Mouse (Mus musculus): ENCODE measurements around the gene Prr13.

The Prr13 gene

GRCm38 (mm10) chr15:102458904-102459317, at the start of gene Prr13:
Gene Prr13, plus strand, starts transcription at chr15:102459028.
- DNase-seq (ENCODE audit: low spot score in 2 of 2): peak; percentile 64 to 83

- DNase-seq (ENCODE audit: low spot score in 2 of 2): no peak
These were observed 49.5 kb upstream of the Prr13 start for GRCm38 (mm10) chr15:102409286-102409685.

- no peak for DNase-seq (ENCODE audit: low spot score in 2 of 2)
These were observed 47.8 kb upstream of the Prr13 start for GRCm38 (mm10) chr15:102411077-102411476.

- DNase-seq (ENCODE audit: low spot score in 2 of 2): no peak
These were observed 45.1 kb upstream of the Prr13 start for GRCm38 (mm10) chr15:102413687-102414086.

- no peak for DNase-seq (ENCODE audit: low spot score in 2 of 2)
These were observed 41.3 kb upstream of the Prr13 start for GRCm38 (mm10) chr15:102417524-102417923.

DNA sequence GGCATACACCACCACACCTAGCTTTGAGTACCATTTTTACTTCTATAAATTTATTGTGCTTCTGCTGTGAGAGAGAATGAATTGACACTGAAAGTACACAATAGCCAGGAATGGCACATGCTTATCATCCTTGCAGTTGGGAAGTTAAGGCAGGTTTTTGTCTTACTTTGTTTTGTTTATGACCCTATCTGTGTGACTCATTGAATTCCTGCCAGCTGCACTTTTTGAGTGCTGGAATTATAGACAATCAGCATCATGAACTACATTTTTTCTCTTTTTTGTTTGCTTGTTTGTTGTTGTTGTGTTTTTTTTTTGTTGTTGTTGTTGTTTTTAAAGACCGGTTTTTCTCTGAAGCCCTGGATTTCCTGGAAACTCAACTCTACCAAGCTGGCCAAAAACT, 37.8 kb upstream of the Prr13 start:
- DNase-seq (ENCODE audit: low spot score in 2 of 2): no peak

DNA sequence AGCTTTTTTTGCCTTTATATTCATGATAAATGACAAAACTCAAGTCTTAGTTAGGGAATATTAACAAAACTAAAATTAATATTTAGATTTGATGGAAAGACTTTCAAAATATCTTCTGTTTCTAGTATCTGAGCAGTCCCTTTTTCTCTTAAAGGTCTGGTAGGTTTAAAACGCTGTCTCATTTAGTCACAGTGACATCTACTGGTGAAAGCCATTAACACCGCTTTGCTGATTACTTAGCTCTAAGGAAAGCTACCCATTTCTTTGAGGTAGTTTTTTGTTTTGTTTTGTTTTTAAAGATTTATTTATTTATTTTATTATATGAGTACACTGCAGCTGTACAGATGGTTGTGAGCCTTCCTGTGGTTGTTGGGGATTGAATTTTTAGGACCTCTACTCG, 37.4 kb upstream of the Prr13 start:
- DNase-seq (ENCODE audit: low spot score in 2 of 2): peak in 1 of 2 experiments; percentile 31

GRCm38 (mm10) chr15:102423602-102424240, 35.1 kb upstream of the Prr13 start:
- no peak for DNase-seq (ENCODE audit: low spot score in 2 of 2)

- no peak for DNase-seq (ENCODE audit: low spot score in 2 of 2)
These were observed 34.2 kb upstream of the Prr13 start for GRCm38 (mm10) chr15:102424657-102425056.

DNA sequence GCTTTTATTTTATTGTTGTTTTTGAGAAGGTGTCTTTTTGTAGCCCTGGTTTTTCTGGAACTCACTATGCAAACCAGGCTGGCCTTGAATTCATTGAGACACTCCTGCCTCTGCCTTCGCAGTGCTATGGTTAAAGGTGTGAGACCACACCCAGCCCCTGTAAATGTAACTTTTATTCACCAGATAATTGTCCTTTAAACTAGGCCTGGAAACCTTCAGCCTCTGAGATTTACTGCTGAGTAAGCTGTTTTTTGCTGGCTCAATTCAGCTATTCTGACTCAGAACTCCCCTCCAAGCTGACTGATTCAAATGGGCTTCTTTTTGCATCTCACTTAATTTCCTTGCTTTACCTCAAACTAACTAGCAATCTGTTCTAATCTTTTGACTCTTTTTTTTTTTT, 31.9 kb upstream of the Prr13 start:
- DNase-seq (ENCODE audit: low spot score in 2 of 2): no peak

DNA sequence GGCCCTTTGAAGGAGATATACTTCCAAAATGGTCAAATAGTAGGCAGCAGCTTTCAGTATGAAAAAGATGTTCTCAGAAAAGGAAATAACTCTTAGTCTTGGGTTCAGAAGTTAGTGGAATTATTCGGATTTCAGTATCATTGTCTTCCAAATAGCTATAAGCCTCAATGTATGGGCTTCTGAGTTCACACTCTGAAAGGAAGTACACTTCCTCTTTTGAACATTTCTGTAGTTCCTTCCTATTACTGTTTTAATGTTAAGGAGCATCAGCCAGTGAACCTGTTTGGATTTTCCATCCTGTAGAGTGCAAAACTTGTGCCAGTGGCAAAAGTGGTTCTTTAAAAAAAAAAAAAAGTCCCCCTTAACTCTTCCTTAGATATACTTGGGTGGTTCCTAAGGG, 26.8 kb upstream of the Prr13 start:
- no peak for DNase-seq (ENCODE audit: low spot score in 2 of 2)

- no peak for DNase-seq (ENCODE audit: low spot score in 2 of 2)
These were observed 25.7 kb upstream of the Prr13 start for GRCm38 (mm10) chr15:102433173-102433572.

- DNase-seq (ENCODE audit: low spot score in 2 of 2): peak; percentile 77 to 85
These were observed 16.3 kb upstream of the Prr13 start for GRCm38 (mm10) chr15:102442490-102442889.

DNA sequence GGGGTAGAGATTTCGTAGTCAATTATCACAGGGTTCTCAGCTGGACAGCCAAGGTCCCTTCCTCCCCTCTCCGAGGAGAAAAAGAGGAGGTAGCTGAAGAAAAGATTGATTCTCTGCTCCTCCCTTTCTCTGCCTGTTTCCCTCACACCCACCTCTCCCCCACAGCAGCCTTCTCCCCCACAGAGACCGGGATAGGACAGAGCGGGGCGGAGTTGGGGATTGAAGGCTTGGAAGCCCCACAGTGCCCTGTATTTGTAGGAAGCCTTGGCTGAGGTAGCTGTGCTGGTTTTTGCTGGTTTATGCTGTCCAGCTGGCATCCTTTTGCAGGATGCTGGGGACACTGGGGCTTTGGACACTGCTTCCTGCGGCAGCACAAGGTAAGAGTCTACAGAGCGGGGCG, 13.7 kb upstream of the Prr13 start, which contains the start of gene Amhr2:
Gene Amhr2, plus strand, starts transcription at position 222 of the 400 bp plus-strand sequence.
- no peak for DNase-seq (ENCODE audit: low spot score in 2 of 2)

- no peak for DNase-seq (ENCODE audit: low spot score in 2 of 2)
These were observed 12.4 kb upstream of the Prr13 start for GRCm38 (mm10) chr15:102446448-102446847.

- no peak for DNase-seq (ENCODE audit: low spot score in 2 of 2)
These were observed 9.5 kb upstream of the Prr13 start for GRCm38 (mm10) chr15:102449366-102449765.

DNA sequence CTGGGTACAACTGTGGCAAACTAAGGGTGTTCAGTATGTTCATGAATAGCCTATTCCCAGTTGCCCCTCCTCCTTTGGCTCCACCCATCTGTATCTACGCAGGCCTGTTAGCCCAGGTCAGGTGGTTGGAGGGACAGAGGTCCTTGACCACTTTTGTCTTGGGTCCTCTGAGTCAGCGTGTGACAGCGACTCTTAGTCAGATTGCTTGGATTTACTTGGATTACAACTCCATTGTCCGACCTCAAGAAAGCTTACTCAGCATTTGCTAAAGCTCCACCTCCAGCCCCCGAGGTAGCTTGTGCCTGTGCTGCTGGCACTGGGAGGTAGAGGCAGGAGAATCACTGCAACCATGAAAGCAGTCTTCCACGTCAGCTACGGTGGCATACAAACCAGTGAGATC, 7.9 kb upstream of the Prr13 start:
- no peak for DNase-seq (ENCODE audit: low spot score in 2 of 2)

DNA sequence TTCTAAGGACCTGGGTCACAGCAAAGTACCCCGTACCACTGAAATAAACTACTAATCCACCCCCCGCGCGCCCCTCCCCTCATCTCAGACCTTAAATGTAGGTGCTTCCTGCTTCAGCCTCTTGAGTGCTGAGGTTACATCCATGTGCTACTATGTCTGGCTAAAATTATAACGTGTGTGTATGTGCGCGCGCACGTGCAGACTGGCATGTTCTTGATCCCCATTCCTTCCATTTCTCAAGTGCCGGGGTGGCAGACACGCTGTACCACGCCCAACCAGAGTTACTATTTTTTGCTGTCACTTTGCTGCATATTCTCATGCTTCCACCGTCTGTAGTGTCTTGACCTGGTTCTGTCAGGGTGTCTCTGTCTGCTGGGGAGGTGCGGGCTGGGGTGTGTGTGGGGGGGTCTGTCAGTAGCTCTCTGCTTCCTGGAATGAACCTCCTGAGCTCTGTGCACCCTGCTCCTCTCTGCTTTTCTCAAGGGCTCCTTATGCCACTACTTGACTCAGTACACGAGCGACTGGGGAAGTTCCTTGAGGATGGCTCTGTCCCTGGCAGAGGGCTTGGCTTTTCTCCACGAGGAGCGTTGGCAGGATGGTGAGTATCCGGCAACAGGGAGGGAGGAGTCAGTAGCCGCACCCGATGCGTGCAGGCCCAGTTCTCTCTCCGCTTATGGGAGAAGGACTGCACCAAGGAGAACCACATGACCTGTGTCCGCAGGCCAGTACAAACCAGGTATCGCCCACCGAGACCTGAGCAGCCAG, 7.0 kb upstream of the Prr13 start:
- DNase-seq (ENCODE audit: low spot score in 2 of 2): no peak

DNA sequence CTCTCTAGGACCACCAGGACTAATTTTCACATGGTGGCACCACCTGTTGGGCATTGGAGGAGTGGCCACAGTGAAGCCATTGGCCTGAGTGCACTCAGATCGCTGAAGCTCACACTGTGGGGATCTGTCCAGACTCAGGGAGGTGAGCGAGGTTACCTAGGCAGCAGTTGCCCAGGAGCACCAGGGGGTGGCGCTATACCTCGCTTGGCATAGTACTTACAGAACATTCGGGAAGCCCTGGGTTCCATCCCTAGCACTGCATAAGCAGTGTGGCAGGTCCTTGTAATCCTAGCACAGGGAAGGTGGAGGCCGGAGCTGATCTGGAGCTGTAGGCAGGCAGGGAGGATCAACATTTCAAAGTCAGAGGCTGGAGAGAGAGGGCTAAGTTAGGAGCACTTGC, 2.8 kb upstream of the Prr13 start:
- DNase-seq (ENCODE audit: low spot score in 2 of 2): no peak

- no peak for DNase-seq (ENCODE audit: low spot score in 2 of 2)
These were observed 635 bp upstream of the Prr13 start for GRCm38 (mm10) chr15:102458050-102458736.

GRCm38 (mm10) chr15:102459381-102459780, 553 bp downstream of the Prr13 start:
- DNase-seq (ENCODE audit: low spot score in 2 of 2): no peak

- DNase-seq (ENCODE audit: low spot score in 2 of 2): no peak
These were observed 1.0 kb downstream of the Prr13 start for GRCm38 (mm10) chr15:102459847-102460246.

GRCm38 (mm10) chr15:102460409-102460808, 1.6 kb downstream of the Prr13 start:
- no peak for DNase-seq (ENCODE audit: low spot score in 2 of 2)

All from cerebellum, postnatal 4 days (tissue).